Mouse (Mus musculus): Measurements from ENCODE around the gene 4933406M09Rik. TPM values are rescaled to one million over a fixed set of nuclear protein-coding genes. Genes with fewer than 3 reads are reported as not detected.

4933406M09Rik gene
- polyA plus RNA-seq, 2 experiments = not detected

DNA sequence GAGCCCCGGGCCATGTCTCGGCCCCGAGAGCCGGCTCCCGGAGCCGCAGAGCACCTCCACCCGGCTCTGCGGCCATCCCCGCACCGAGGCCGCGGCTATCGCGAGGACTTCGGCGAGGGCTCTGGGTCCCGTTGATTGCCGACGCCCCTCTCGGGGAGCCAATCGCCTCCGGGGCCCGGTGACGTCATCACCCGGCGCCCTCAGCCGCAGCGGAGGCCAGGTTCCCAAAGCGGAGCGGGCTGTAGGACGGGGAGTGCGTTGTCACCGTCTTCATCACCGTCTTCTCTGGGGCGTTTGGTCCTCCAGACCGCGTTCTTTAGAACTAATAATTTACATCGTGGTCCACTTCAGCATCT lies 23.9 kb upstream of the 4933406M09Rik start, which contains the start of gene Tmem183a:
Gene Tmem183a (minus strand): TSS at position 123 of the 356 bp plus-strand sequence.
- H3K9me3 ChIP-seq (ENCODE audit: control insufficient read depth, low read length) = no peaks in the 10 kb centered on the region
- WGBS = under 1% methylated on average over 37 of the region's 38 CpGs
- H3K27ac ChIP-seq (replicated peaks; ENCODE audit: low read depth, low read length) = peak within 1 kb of the TSS; percentile 78
- ATAC-seq (ENCODE audit: low FRiP score, low read depth) (peak; percentile 98), DNase-seq (ENCODE audit: low spot score) (peak; percentile 95)
- TF ChIP-seq POLR2A (IDR thresholded peaks at IDR 0.05; ENCODE audit: borderline replicate concordance, extremely low read depth, insufficient read depth, insufficient read length) = peak; percentile 95
- peak within 1 kb of the TSS; percentile 90 for H3K4me3 ChIP-seq (replicated peaks; ENCODE audit: low read length)
- H3K4me1 ChIP-seq (ENCODE audit: control insufficient read depth, insufficient read depth, low read length) = peaks cover 4% of the 10 kb centered on the region; the same call in 1 of the 2 replicates
- no peaks in the 10 kb centered on the region for H3K27me3 ChIP-seq (ENCODE audit: control insufficient read depth, insufficient read depth, low read length)
- H3K9ac ChIP-seq (ENCODE audit: low read depth, low read length, severe bottlenecking) = peak within 1 kb of the TSS; percentile 94
- peaks cover 35% of the 10 kb centered on the region for H3K36me3 ChIP-seq (ENCODE audit: control insufficient read depth, insufficient read depth, low read length)
- H3K4me2 ChIP-seq (replicated peaks; ENCODE audit: low read depth, low read length, severe bottlenecking) = peak within 1 kb of the TSS; percentile 80

DNA sequence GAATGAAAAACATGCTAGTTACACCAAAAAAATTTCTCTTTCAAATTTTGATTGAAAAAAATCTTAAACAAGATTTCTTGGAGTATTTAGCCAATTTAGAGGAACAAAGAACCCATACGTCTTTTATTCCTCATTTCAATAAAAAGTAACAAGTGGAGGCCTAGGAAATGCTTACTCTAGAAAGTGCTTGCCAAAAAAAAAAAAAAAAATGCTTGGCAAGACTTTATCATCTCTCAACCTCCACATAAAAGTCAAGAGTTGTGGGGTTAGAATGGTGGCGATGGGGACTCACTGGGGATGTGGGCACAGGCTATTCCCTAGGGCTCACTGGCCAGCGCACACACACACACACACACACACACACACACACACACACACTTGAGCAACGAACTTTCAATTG lies 22.5 kb upstream of the 4933406M09Rik start:
- DNase-seq (ENCODE audit: low spot score) (no peak), ATAC-seq (ENCODE audit: low FRiP score, low read depth) (no peak)
- H3K4me1 ChIP-seq (ENCODE audit: control insufficient read depth, insufficient read depth, low read length) = peaks cover 4% of the 10 kb centered on the region; the same call in 1 of the 2 replicates
- no peak for TF ChIP-seq POLR2A (IDR thresholded peaks at IDR 0.05; ENCODE audit: borderline replicate concordance, extremely low read depth, insufficient read depth, insufficient read length)
- WGBS = 58% methylated on average over 4 of the region's 4 CpGs
- H3K4me3 ChIP-seq (replicated peaks; ENCODE audit: low read length) = no peak overlapping the region
- H3K9me3 ChIP-seq (ENCODE audit: control insufficient read depth, low read length) = no peaks in the 10 kb centered on the region
- H3K27me3 ChIP-seq (ENCODE audit: control insufficient read depth, insufficient read depth, low read length) = no peaks in the 10 kb centered on the region
- no peak overlapping the region for H3K9ac ChIP-seq (ENCODE audit: low read depth, low read length, severe bottlenecking)
- peaks cover 22% of the 10 kb centered on the region for H3K36me3 ChIP-seq (ENCODE audit: control insufficient read depth, insufficient read depth, low read length)
- no peak overlapping the region for H3K4me2 ChIP-seq (replicated peaks; ENCODE audit: low read depth, low read length, severe bottlenecking)
- H3K27ac ChIP-seq (replicated peaks; ENCODE audit: low read depth, low read length) = no peak overlapping the region

DNA sequence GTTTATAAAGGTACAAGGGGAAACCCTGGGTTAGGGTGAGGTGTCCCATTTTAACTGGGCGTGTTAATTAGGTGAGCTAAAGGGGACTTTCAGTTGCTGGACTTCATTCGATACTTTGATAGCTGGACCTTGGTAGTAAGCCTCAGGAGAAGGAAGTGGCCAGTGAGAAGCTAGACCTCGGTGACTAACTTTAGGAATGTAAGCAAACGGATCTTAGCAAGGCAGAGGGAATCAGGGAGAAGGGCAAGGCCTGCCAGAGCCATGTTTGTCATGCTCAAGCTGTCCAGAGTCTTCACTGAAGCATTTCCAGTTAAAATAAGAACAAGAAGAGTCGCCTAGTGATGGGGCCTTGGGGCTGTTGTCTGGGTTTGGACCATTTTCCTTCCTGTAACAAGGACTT lies 20.2 kb upstream of the 4933406M09Rik start:
- H3K27ac ChIP-seq (replicated peaks; ENCODE audit: low read depth, low read length) = no peak overlapping the region
- no peak overlapping the region for H3K9ac ChIP-seq (ENCODE audit: low read depth, low read length, severe bottlenecking)
- H3K4me2 ChIP-seq (replicated peaks; ENCODE audit: low read depth, low read length, severe bottlenecking) = no peak overlapping the region
- H3K27me3 ChIP-seq (ENCODE audit: control insufficient read depth, insufficient read depth, low read length) = no peaks in the 10 kb centered on the region
- TF ChIP-seq POLR2A (IDR thresholded peaks at IDR 0.05; ENCODE audit: borderline replicate concordance, extremely low read depth, insufficient read depth, insufficient read length) = no peak
- no peak overlapping the region for H3K4me3 ChIP-seq (replicated peaks; ENCODE audit: low read length)
- peaks cover 3% of the 10 kb centered on the region; the same call in 1 of the 2 replicates for H3K36me3 ChIP-seq (ENCODE audit: control insufficient read depth, insufficient read depth, low read length)
- no peaks in the 10 kb centered on the region; the same call in 1 of the 2 replicates for H3K9me3 ChIP-seq (ENCODE audit: control insufficient read depth, low read length)
- DNase-seq (ENCODE audit: low spot score) (no peak), ATAC-seq (ENCODE audit: low FRiP score, low read depth) (no peak)
- H3K4me1 ChIP-seq (ENCODE audit: control insufficient read depth, insufficient read depth, low read length) = peaks cover 4% of the 10 kb centered on the region; the same call in 1 of the 2 replicates
- WGBS = 61% methylated on average over 5 of the region's 5 CpGs

DNA sequence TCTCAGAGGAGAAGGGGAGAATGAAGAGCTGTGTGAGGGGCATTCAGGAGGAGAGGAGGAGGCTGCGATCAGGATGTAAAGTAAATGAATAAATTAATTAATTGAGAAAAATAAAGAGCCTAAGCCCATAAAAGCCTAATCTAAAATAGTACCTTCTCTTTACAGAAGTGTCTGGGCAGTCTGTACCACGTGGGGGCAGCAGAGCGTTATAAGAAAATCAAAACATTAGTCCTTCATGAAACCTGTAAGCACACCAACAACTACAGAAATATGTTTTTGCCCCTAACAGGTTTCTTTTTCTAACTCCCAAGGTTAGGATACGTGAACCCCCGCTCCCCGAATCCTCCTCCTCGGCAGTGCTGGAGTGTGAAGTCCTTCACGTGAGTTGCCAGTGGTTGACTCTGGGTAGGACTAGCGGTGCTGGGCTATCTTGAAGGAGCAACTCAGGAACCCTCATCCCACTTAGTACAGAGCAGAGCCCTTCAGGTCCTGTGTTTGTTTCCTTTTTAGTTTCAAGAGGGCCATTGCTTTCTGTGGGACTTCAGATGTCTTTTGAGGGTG lies 16.9 kb upstream of the 4933406M09Rik start:
- Histone ChIP-seq H3K9me3 (ENCODE audit: control insufficient read depth, low read length) (no peaks in the 10 kb centered on the region; the same call in 1 of the 2 replicates), H3K27ac (replicated peaks; ENCODE audit: low read depth, low read length) (no peak overlapping the region), H3K9ac (ENCODE audit: low read depth, low read length, severe bottlenecking) (no peak overlapping the region), H3K4me3 (replicated peaks; ENCODE audit: low read length) (no peak overlapping the region), H3K4me2 (replicated peaks; ENCODE audit: low read depth, low read length, severe bottlenecking) (no peak overlapping the region), H3K4me1 (ENCODE audit: control insufficient read depth, insufficient read depth, low read length) (no peaks in the 10 kb centered on the region), H3K36me3 (ENCODE audit: control insufficient read depth, insufficient read depth, low read length) (no peaks in the 10 kb centered on the region), H3K27me3 (ENCODE audit: control insufficient read depth, insufficient read depth, low read length) (no peaks in the 10 kb centered on the region)
- no peak for ATAC-seq (ENCODE audit: low FRiP score, low read depth)
- peak; percentile 73 for DNase-seq (ENCODE audit: low spot score)
- TF ChIP-seq POLR2A (IDR thresholded peaks at IDR 0.05; ENCODE audit: borderline replicate concordance, extremely low read depth, insufficient read depth, insufficient read length) = no peak
- WGBS = 52% methylated on average over 9 of the region's 9 CpGs

DNA sequence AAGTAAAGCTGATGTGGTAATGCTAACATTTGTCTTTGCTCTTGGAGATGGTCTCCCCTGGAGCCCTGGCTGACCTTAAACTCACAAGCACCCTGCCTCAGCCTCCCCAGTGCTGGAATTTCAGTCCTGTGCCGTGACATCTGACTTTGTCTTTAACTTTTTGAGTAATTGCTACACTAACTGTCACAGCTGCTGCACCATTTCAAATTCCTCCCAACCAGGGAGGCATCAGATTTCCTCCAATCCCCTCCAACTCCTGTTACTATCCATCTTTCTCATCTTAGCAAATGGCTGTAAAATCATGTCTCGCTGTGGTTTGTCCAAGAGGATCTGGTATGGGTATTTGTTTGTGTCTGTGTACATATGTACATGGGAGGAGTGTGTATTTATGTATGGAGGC lies 11.6 kb upstream of the 4933406M09Rik start:
- H3K4me2 ChIP-seq (replicated peaks; ENCODE audit: low read depth, low read length, severe bottlenecking) = no peak overlapping the region
- DNase-seq (ENCODE audit: low spot score) (no peak), ATAC-seq (ENCODE audit: low FRiP score, low read depth) (no peak)
- H3K9me3 ChIP-seq (ENCODE audit: control insufficient read depth, low read length) = no peaks in the 10 kb centered on the region; the same call in 1 of the 2 replicates
- H3K27ac ChIP-seq (replicated peaks; ENCODE audit: low read depth, low read length) = no peak overlapping the region
- no peaks in the 10 kb centered on the region for H3K4me1 ChIP-seq (ENCODE audit: control insufficient read depth, insufficient read depth, low read length)
- WGBS = 54% methylated on average over 2 of the region's 2 CpGs
- no peaks in the 10 kb centered on the region for H3K36me3 ChIP-seq (ENCODE audit: control insufficient read depth, insufficient read depth, low read length)
- H3K27me3 ChIP-seq (ENCODE audit: control insufficient read depth, insufficient read depth, low read length) = no peaks in the 10 kb centered on the region
- no peak for TF ChIP-seq POLR2A (IDR thresholded peaks at IDR 0.05; ENCODE audit: borderline replicate concordance, extremely low read depth, insufficient read depth, insufficient read length)
- H3K4me3 ChIP-seq (replicated peaks; ENCODE audit: low read length) = no peak overlapping the region
- H3K9ac ChIP-seq (ENCODE audit: low read depth, low read length, severe bottlenecking) = no peak overlapping the region

Measured in limb, embryonic 14.5 days (tissue).